Mouse (Mus musculus): ENCODE data around the gene Sart3.

DNA sequence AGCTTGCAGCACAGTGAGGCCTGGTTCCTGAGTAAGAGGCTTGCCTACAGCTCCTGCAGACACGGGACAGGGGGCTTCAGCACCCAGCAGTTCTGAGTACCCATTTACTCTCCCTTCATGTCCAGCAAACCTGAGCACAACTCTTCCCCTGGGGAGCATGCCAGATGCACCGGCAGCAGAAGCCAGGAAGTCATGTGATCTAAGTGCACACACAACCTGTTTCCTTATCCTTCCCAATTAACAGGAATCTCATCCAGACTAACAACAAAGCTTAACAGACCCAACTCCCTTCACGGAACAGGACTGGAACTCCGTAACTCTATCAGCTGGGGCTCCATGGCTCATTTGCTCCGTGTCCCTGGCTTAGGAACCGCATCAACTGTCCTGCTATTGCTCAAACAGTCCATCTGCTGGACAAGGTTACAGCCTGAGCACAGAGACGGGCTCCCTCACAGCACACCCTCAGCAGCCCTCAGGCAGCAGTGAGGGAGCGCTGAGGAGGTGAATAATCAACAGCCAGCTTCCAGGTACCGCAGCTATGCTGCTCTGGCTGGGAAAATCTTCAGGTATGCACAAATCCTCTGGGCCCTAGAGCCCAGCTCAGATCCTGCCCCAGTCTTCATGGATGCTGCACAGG, 20.7 kb downstream of the Sart3 start:
- TF ChIP-seq CTCF (conservative IDR thresholded peaks at IDR 0.05; ENCODE audit: insufficient read depth, insufficient read length, low read depth, low read length) (no peak), POLR2A (IDR thresholded peaks at IDR 0.05; ENCODE audit: low read depth, low read length) (no peak)

Measured in kidney, adult 2 months (tissue).